Mouse (Mus musculus): ENCODE data around the gene Gzmc. TPM values are rescaled to one million over a fixed set of nuclear protein-coding genes. Genes with fewer than 3 reads are reported as not detected.

Gene Gzmc
- total and polyA plus RNA-seq, 3 experiments: not detected

- TF ChIP-seq MEF2A (IDR thresholded peaks at IDR 0.05; ENCODE audit: borderline replicate concordance, low read depth, low read length) (no peak), ELF1 (IDR thresholded peaks at IDR 0.05; ENCODE audit: low read depth, low read length) (no peak)
These were observed 30.5 kb downstream of the Gzmc start (continued) for GRCm38 (mm10) chr14:56203975-56204374.

GRCm38 (mm10) chr14:56186946-56187345 lies 47.5 kb downstream of the Gzmc start:
- H3K27me3 ChIP-seq (replicated peaks): peaks cover 28% of the 10 kb centered on the region
- dilution Hi-C loops (cut with MboI; ENCODE audit: extremely low pct_ligation_motif_present, extremely low pct_unique_long_range_greater_than_20kb, low sequenced_read_pairs) (no loop called here), in situ Hi-C loops (cut with MboI; ENCODE audit: low pct_ligation_motif_present, low pct_unique_long_range_greater_than_20kb, low sequenced_read_pairs) (no loop called here)
- H3K9ac ChIP-seq (ENCODE audit: insufficient read depth, low read depth): no peak overlapping the region
- H3K4me3 ChIP-seq (replicated peaks in 1 of 3; ENCODE audit: low read depth in 2 of 3, low read length in 2 of 3, poor library complexity in 1 of 3): no peak overlapping the region
- peak; percentile 18 for DNase-seq (ENCODE audit: extremely low read depth)
- TF ChIP-seq CTCF (conservative IDR thresholded peaks at IDR 0.05 in 1 of 2, IDR thresholded peaks at IDR 0.05 in 1 of 2; ENCODE audit: low read depth in 2 of 2, low read length in 2 of 2): peak; percentile 18 to 63; a peak in 2 of 4 replicates
- no peak for TF ChIP-seq POLR2A (IDR thresholded peaks at IDR 0.05; ENCODE audit: low read depth, low read length)
- TF ChIP-seq JUN (IDR thresholded peaks at IDR 0.05; ENCODE audit: insufficient read depth, low read depth, low read length): no peak
- no peak for TF ChIP-seq ETS1 (conservative IDR thresholded peaks at IDR 0.05; ENCODE audit: low read depth, low read length)
- TF ChIP-seq HCFC1 (IDR thresholded peaks at IDR 0.05; ENCODE audit: low read depth, low read length): no peak
- TF ChIP-seq ZC3H11A (IDR thresholded peaks at IDR 0.05; ENCODE audit: low read depth, low read length): no peak
- TF ChIP-seq SMC3 (IDR thresholded peaks at IDR 0.05; ENCODE audit: low read depth, low read length): peak; percentile 25
- TF ChIP-seq USF2 (conservative IDR thresholded peaks at IDR 0.05; ENCODE audit: low read depth, low read length): no peak
- no peak for TF ChIP-seq MAX (IDR thresholded peaks at IDR 0.05; ENCODE audit: low read length)
- no peaks in the 10 kb centered on the region for H3K79me2 ChIP-seq (replicated peaks; ENCODE audit: control insufficient read depth, extremely low read depth, insufficient read depth, poor library complexity, severe bottlenecking)
- H3K36me3 ChIP-seq (replicated peaks in 1 of 2; ENCODE audit: control insufficient read depth in 1 of 2, insufficient read depth in 1 of 2, low read length in 1 of 2): no peaks in the 10 kb centered on the region
- no peaks in the 10 kb centered on the region for H3K4me1 ChIP-seq (ENCODE audit: control insufficient read depth in 1 of 2, insufficient read depth in 2 of 2)
- H3K9me3 ChIP-seq (replicated peaks; ENCODE audit: low read length): no peaks in the 10 kb centered on the region
- no peak overlapping the region for H3K4me2 ChIP-seq (ENCODE audit: insufficient read depth, low read depth, poor library complexity, severe bottlenecking)
- no peak overlapping the region for H3K27ac ChIP-seq (ENCODE audit: insufficient read depth, low read depth)

DNA sequence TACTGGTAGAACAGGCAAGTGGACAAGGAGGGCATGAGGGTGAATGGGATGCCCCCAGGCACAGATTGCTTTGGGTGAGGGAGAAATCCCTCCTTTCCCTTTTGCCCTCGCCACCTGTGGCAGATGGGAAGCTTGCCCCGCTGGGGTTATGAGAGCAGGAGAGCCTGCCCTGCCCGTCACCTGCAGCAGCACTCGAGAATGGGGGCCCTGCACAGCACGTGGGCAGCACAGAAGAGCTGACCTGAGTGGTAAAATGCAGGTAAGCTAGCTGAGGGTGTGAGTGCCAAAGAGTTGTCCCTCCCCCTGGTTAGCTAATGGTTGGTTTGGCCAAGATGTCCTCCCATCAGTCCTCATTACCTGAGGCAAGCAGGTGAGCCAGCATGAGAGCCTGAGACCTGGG lies 47.9 kb downstream of the Gzmc start:
- no peak overlapping the region for H3K4me2 ChIP-seq (ENCODE audit: insufficient read depth, low read depth, poor library complexity, severe bottlenecking)
- H3K9ac ChIP-seq (ENCODE audit: insufficient read depth, low read depth): no peak overlapping the region
- H3K27ac ChIP-seq (ENCODE audit: insufficient read depth, low read depth): no peak overlapping the region
- no peak for DNase-seq (ENCODE audit: extremely low read depth)
- no peaks in the 10 kb centered on the region for H3K4me1 ChIP-seq (ENCODE audit: control insufficient read depth in 1 of 2, insufficient read depth in 2 of 2)
- TF ChIP-seq HCFC1 (IDR thresholded peaks at IDR 0.05; ENCODE audit: low read depth, low read length) (no peak), PAX5 (IDR thresholded peaks at IDR 0.05; ENCODE audit: low read length) (no peak), TCF12 (IDR thresholded peaks at IDR 0.05; ENCODE audit: low read depth, low read length) (no peak), TBP (conservative IDR thresholded peaks at IDR 0.05; ENCODE audit: low read depth, low read length) (no peak), CHD1 (IDR thresholded peaks at IDR 0.05; ENCODE audit: low read depth, low read length) (no peak), JUN (IDR thresholded peaks at IDR 0.05; ENCODE audit: insufficient read depth, low read depth, low read length) (no peak), CHD2 (IDR thresholded peaks at IDR 0.05; ENCODE audit: low read length) (no peak), MAFK (IDR thresholded peaks at IDR 0.05; ENCODE audit: insufficient replicate concordance, low read length) (no peak), MEF2A (IDR thresholded peaks at IDR 0.05; ENCODE audit: borderline replicate concordance, low read depth, low read length) (no peak), GABPA (IDR thresholded peaks at IDR 0.05; ENCODE audit: insufficient replicate concordance, low read depth, low read length) (no peak)
- H3K79me2 ChIP-seq (replicated peaks; ENCODE audit: control insufficient read depth, extremely low read depth, insufficient read depth, poor library complexity, severe bottlenecking): no peaks in the 10 kb centered on the region
- H3K36me3 ChIP-seq (replicated peaks in 1 of 2; ENCODE audit: control insufficient read depth in 1 of 2, insufficient read depth in 1 of 2, low read length in 1 of 2): no peaks in the 10 kb centered on the region
- H3K27me3 ChIP-seq (replicated peaks): peaks cover 33% of the 10 kb centered on the region
- in situ Hi-C loops (cut with MboI; ENCODE audit: low pct_ligation_motif_present, low pct_unique_long_range_greater_than_20kb, low sequenced_read_pairs): no loop called here
- dilution Hi-C loops (cut with MboI; ENCODE audit: extremely low pct_ligation_motif_present, extremely low pct_unique_long_range_greater_than_20kb, low sequenced_read_pairs): no loop called here
- no peak overlapping the region for H3K4me3 ChIP-seq (replicated peaks in 1 of 3; ENCODE audit: low read depth in 2 of 3, low read length in 2 of 3, poor library complexity in 1 of 3)
- no peaks in the 10 kb centered on the region for H3K9me3 ChIP-seq (replicated peaks; ENCODE audit: low read length)

Other genes with a start within 250 kb of the Gzmc start
- 0.17 TPM in 1 of 2 replicates, not detected in the other for gene Mcpt1, start 216.7 kb downstream of the Gzmc start, total RNA-seq (2012; rRNA removed)
- gene Mcpt1, start 216.7 kb downstream of the Gzmc start, total RNA-seq (2014; rRNA removed): 0.66 and 1.0 TPM in 2 replicates
- gene Mcpt1, start 216.7 kb downstream of the Gzmc start, polyA plus RNA-seq (2012; ENCODE audit: insufficient read length, low read depth): 0.39 and 0.41 TPM in 2 replicates
- 0.17 and 0.25 TPM in 2 replicates for gene Mcpt9, start 204.2 kb downstream of the Gzmc start, total RNA-seq (2012; rRNA removed)
- gene Mcpt9, start 204.2 kb downstream of the Gzmc start, total RNA-seq (2014; rRNA removed): 0.22 and 0.28 TPM in 2 replicates
- 0.29 TPM in 1 of 2 replicates, not detected in the other for gene Mcpt9, start 204.2 kb downstream of the Gzmc start, polyA plus RNA-seq (2012; ENCODE audit: insufficient read length, low read depth)
- 0.13 TPM in 1 of 2 replicates, not detected in the other for gene Mcpt2, start 192.6 kb downstream of the Gzmc start, total RNA-seq (2012; rRNA removed)
- not detected in 2 replicates for gene Mcpt2, start 192.6 kb downstream of the Gzmc start, total RNA-seq (2014; rRNA removed)
- not detected in 2 replicates for gene Mcpt2, start 192.6 kb downstream of the Gzmc start, polyA plus RNA-seq (2012; ENCODE audit: insufficient read length, low read depth)
- not detected in 2 replicates for gene Mcpt4, start 172.3 kb downstream of the Gzmc start, total RNA-seq (2012; rRNA removed)
- gene Mcpt4, start 172.3 kb downstream of the Gzmc start, total RNA-seq (2014; rRNA removed): not detected in 2 replicates
- not detected in 2 replicates for gene Mcpt4, start 172.3 kb downstream of the Gzmc start, polyA plus RNA-seq (2012; ENCODE audit: insufficient read length, low read depth)
- gene Mcpt8, start 149.4 kb downstream of the Gzmc start, total RNA-seq (2012; rRNA removed): not detected in 2 replicates
- not detected in 2 replicates for gene Mcpt8, start 149.4 kb downstream of the Gzmc start, total RNA-seq (2014; rRNA removed)
- gene Mcpt8, start 149.4 kb downstream of the Gzmc start, polyA plus RNA-seq (2012; ENCODE audit: insufficient read length, low read depth): not detected in 2 replicates
- gene Ctsg, start 132.1 kb downstream of the Gzmc start, total RNA-seq (2012; rRNA removed): not detected in 2 replicates
- gene Ctsg, start 132.1 kb downstream of the Gzmc start, total RNA-seq (2014; rRNA removed): not detected in 2 replicates
- not detected in 2 replicates for gene Ctsg, start 132.1 kb downstream of the Gzmc start, polyA plus RNA-seq (2012; ENCODE audit: insufficient read length, low read depth)
- not detected in 2 replicates for gene Gzme, start 114.0 kb downstream of the Gzmc start, total RNA-seq (2012; rRNA removed)
- gene Gzme, start 114.0 kb downstream of the Gzmc start, total RNA-seq (2014; rRNA removed): not detected in 2 replicates
- gene Gzme, start 114.0 kb downstream of the Gzmc start, polyA plus RNA-seq (2012; ENCODE audit: insufficient read length, low read depth): not detected in 2 replicates
- not detected in 2 replicates for gene Gzmd, start 102.0 kb downstream of the Gzmc start, total RNA-seq (2012; rRNA removed)
- not detected in 2 replicates for gene Gzmd, start 102.0 kb downstream of the Gzmc start, total RNA-seq (2014; rRNA removed)
- not detected in 2 replicates for gene Gzmd, start 102.0 kb downstream of the Gzmc start, polyA plus RNA-seq (2012; ENCODE audit: insufficient read length, low read depth)
- gene Gzmg, start 75.1 kb downstream of the Gzmc start, total RNA-seq (2012; rRNA removed): not detected in 2 replicates
- gene Gzmg, start 75.1 kb downstream of the Gzmc start, total RNA-seq (2014; rRNA removed): not detected in 2 replicates
- gene Gzmg, start 75.1 kb downstream of the Gzmc start, polyA plus RNA-seq (2012; ENCODE audit: insufficient read length, low read depth): not detected in 2 replicates
- gene Gzmn, start 60.1 kb downstream of the Gzmc start, total RNA-seq (2012; rRNA removed): not detected in 2 replicates
- gene Gzmn, start 60.1 kb downstream of the Gzmc start, total RNA-seq (2014; rRNA removed): not detected in 2 replicates
- gene Gzmn, start 60.1 kb downstream of the Gzmc start, polyA plus RNA-seq (2012; ENCODE audit: insufficient read length, low read depth): not detected in 2 replicates
- not detected in 2 replicates for gene Gzmf, start 23.2 kb downstream of the Gzmc start, total RNA-seq (2012; rRNA removed)
- not detected in 2 replicates for gene Gzmf, start 23.2 kb downstream of the Gzmc start, total RNA-seq (2014; rRNA removed)
- not detected in 2 replicates for gene Gzmf, start 23.2 kb downstream of the Gzmc start, polyA plus RNA-seq (2012; ENCODE audit: insufficient read length, low read depth)
- gene Gzmb, start 27.6 kb upstream of the Gzmc start, total RNA-seq (2012; rRNA removed): not detected in 2 replicates
- not detected in 2 replicates for gene Gzmb, start 27.6 kb upstream of the Gzmc start, total RNA-seq (2014; rRNA removed)
- gene Gzmb, start 27.6 kb upstream of the Gzmc start, polyA plus RNA-seq (2012; ENCODE audit: insufficient read length, low read depth): not detected in 2 replicates
- gene Atp12a, start 130.4 kb upstream of the Gzmc start, total RNA-seq (2012; rRNA removed): not detected in 2 replicates
- gene Atp12a, start 130.4 kb upstream of the Gzmc start, total RNA-seq (2014; rRNA removed): not detected in 2 replicates
- gene Atp12a, start 130.4 kb upstream of the Gzmc start, polyA plus RNA-seq (2012; ENCODE audit: insufficient read length, low read depth): not detected in 2 replicates
- not detected in 2 replicates for gene Rnf17, start 167.9 kb upstream of the Gzmc start, total RNA-seq (2012; rRNA removed)
- 0.11 TPM in 1 of 2 replicates, not detected in the other for gene Rnf17, start 167.9 kb upstream of the Gzmc start, total RNA-seq (2014; rRNA removed)
- gene Rnf17, start 167.9 kb upstream of the Gzmc start, polyA plus RNA-seq (2012; ENCODE audit: insufficient read length, low read depth): not detected in 2 replicates

Data from CH12.LX (cell line).